Mouse (Mus musculus) brain, embryonic 14.5 days (tissue): Measurements from ENCODE around the gene Olfr1339.

Experiments used
- CTCF ChIP-seq: fragments of 200-500 bp; IDR thresholded peaks from 2 replicates; pipeline ENCODE4 v1.5.1; 2012; ENCODE audit warnings: inconsistent platforms, mild to moderate bottlenecking, moderate library complexity, borderline replicate concordance; ENCODE audit not compliant: insufficient read depth, insufficient read length; ENCODE audit errors: extremely low read depth
- POLR2A ChIP-seq: fragments of 200-500 bp; IDR thresholded peaks from 2 replicates; pipeline ENCODE4 v1.6.1; 2012; ENCODE audit warnings: mild to moderate bottlenecking, inconsistent platforms, borderline replicate concordance; ENCODE audit not compliant: poor library complexity, insufficient read depth, insufficient read length, severe bottlenecking; ENCODE audit errors: extremely low read depth

DNA sequence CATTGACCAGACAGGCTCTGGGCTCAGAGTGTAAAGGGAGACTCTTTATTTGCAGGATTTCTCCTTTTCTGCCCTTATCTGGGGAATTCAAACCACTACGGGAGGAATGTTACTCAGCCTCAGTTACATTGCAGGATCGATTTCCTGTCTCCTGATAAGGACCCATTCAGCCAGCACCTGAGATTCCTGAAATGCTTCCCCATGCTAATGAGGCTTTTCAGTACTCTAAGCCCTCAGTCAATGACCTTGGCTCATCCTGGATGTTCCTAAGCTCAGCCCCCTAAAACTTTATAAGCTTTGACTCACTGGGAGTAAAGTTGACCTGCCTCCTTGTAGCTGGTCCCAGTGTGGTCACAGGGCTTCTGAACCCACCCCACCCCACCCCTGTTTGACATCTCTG, 44.9 kb upstream of the Olfr1339 start:
- no peak for TF ChIP-seq POLR2A
- TF ChIP-seq CTCF, result no peak
